Mouse (Mus musculus): ENCODE data around the gene Rhox7a.
A peak's percentile ranks its signal among the peaks of the same experiment; 100 is the strongest.
"Not testable (repeated sequence)": the region's sequence is repeated elsewhere in the genome, so short reads cannot be mapped to it uniquely, and the experiment has no call there.

Rhox7a gene

GRCm38 (mm10) chrX:37831386-37831785, at the start of gene Rhox7a:
TSS of gene Rhox7a (plus strand) at chrX:37831686.
- not testable (repeated sequence) for DNase-seq

GRCm38 (mm10) chrX:37807286-37808080, 24.0 kb upstream of the Rhox7a start:
- no peak for DNase-seq

- DNase-seq: no peak
These were observed 22.1 kb upstream of the Rhox7a start for GRCm38 (mm10) chrX:37809396-37809795.

- DNase-seq: peak; percentile 19
These were observed 20.3 kb upstream of the Rhox7a start for GRCm38 (mm10) chrX:37811179-37811578.

- DNase-seq: no peak
These were observed 15.8 kb upstream of the Rhox7a start for GRCm38 (mm10) chrX:37815665-37816064.

- not testable (repeated sequence) for DNase-seq
These were observed 4.9 kb upstream of the Rhox7a start, which contains the start of gene Rhox6 for GRCm38 (mm10) chrX:37826610-37827009. TSS of gene Rhox6 (plus strand) at chrX:37826910.

- DNase-seq: no peak
These were observed 40.2 kb downstream of the Rhox7a start for GRCm38 (mm10) chrX:37871641-37872040.

GRCm38 (mm10) chrX:37878844-37879243, 47.4 kb downstream of the Rhox7a start, which contains the start of gene Rhox8:
TSS of gene Rhox8 (minus strand) at chrX:37878944.
- no peak for DNase-seq
